Mouse (Mus musculus): ENCODE measurements around the gene Hexa. TPM values are rescaled to one million over a fixed set of nuclear protein-coding genes. Genes with fewer than 3 reads are reported as not detected.

Gene Hexa
- total and polyA plus RNA-seq, 2 experiments from 2014 or later: 43.6 to 49.6 TPM

- DNase-seq (ENCODE audit: low spot score): no peak
- Histone ChIP-seq H3K27ac (ENCODE audit: low read depth, low read length) (no peak overlapping the region), H3K4me1 (ENCODE audit: insufficient read depth, low read length) (no peaks in the 10 kb centered on the region), H3K36me3 (ENCODE audit: insufficient read depth, low read length) (peaks cover 3% of the 10 kb centered on the region; the same call in 1 of the 2 replicates), H3K9me3 (ENCODE audit: low read length) (no peaks in the 10 kb centered on the region), H3K27me3 (ENCODE audit: insufficient read depth, low read length) (no peaks in the 10 kb centered on the region), H3K9ac (replicated peaks; ENCODE audit: low read length, poor library complexity, severe bottlenecking) (no peak overlapping the region), H3K4me3 (ENCODE audit: low read depth, low read length) (no peak overlapping the region), H3K4me2 (ENCODE audit: low read depth, low read length, poor library complexity, severe bottlenecking) (no peak overlapping the region)
- WGBS: 52% methylated on average over 2 of the region's 2 CpGs
- no peak for ATAC-seq (ENCODE audit: low FRiP score)
- no peak for TF ChIP-seq CTCF (IDR thresholded peaks at IDR 0.05)
These were observed 9.7 kb downstream of the Hexa start for GRCm38 (mm10) chr9:59548961-59549487.

- H3K27ac ChIP-seq (ENCODE audit: low read depth, low read length): no peak overlapping the region
- peaks cover 4% of the 10 kb centered on the region for H3K36me3 ChIP-seq (ENCODE audit: insufficient read depth, low read length)
- ATAC-seq (ENCODE audit: low FRiP score): no peak
- H3K4me3 ChIP-seq (ENCODE audit: low read depth, low read length): no peak overlapping the region
- H3K4me1 ChIP-seq (ENCODE audit: insufficient read depth, low read length): no peaks in the 10 kb centered on the region
- H3K27me3 ChIP-seq (ENCODE audit: insufficient read depth, low read length): no peaks in the 10 kb centered on the region
- no peak for DNase-seq (ENCODE audit: low spot score)
- no peak for TF ChIP-seq CTCF (IDR thresholded peaks at IDR 0.05)
- no peaks in the 10 kb centered on the region for H3K9me3 ChIP-seq (ENCODE audit: low read length)
- WGBS: 91% methylated on average over 4 of the region's 4 CpGs
- H3K4me2 ChIP-seq (ENCODE audit: low read depth, low read length, poor library complexity, severe bottlenecking): no peak overlapping the region
- H3K9ac ChIP-seq (replicated peaks; ENCODE audit: low read length, poor library complexity, severe bottlenecking): no peak overlapping the region
These were observed 10.7 kb downstream of the Hexa start for GRCm38 (mm10) chr9:59550077-59550476.

GRCm38 (mm10) chr9:59551017-59551416 lies 11.7 kb downstream of the Hexa start:
- DNase-seq (ENCODE audit: low spot score): no peak
- H3K27me3 ChIP-seq (ENCODE audit: insufficient read depth, low read length): no peaks in the 10 kb centered on the region
- H3K9me3 ChIP-seq (ENCODE audit: low read length): no peaks in the 10 kb centered on the region
- 86% methylated on average over 5 of the region's 5 CpGs for WGBS
- no peak overlapping the region for H3K9ac ChIP-seq (replicated peaks; ENCODE audit: low read length, poor library complexity, severe bottlenecking)
- peaks cover 11% of the 10 kb centered on the region for H3K36me3 ChIP-seq (ENCODE audit: insufficient read depth, low read length)
- H3K4me2 ChIP-seq (ENCODE audit: low read depth, low read length, poor library complexity, severe bottlenecking): no peak overlapping the region
- TF ChIP-seq CTCF (IDR thresholded peaks at IDR 0.05): no peak
- ATAC-seq (ENCODE audit: low FRiP score): no peak
- no peaks in the 10 kb centered on the region for H3K4me1 ChIP-seq (ENCODE audit: insufficient read depth, low read length)
- no peak overlapping the region for H3K27ac ChIP-seq (ENCODE audit: low read depth, low read length)
- H3K4me3 ChIP-seq (ENCODE audit: low read depth, low read length): no peak overlapping the region

- WGBS: 82% methylated on average over 3 of the region's 3 CpGs
- Histone ChIP-seq H3K27ac (ENCODE audit: low read depth, low read length) (no peak overlapping the region), H3K4me3 (ENCODE audit: low read depth, low read length) (no peak overlapping the region), H3K9me3 (ENCODE audit: low read length) (no peaks in the 10 kb centered on the region), H3K4me1 (ENCODE audit: insufficient read depth, low read length) (no peaks in the 10 kb centered on the region), H3K4me2 (ENCODE audit: low read depth, low read length, poor library complexity, severe bottlenecking) (no peak overlapping the region), H3K27me3 (ENCODE audit: insufficient read depth, low read length) (no peaks in the 10 kb centered on the region), H3K36me3 (ENCODE audit: insufficient read depth, low read length) (peaks cover 13% of the 10 kb centered on the region), H3K9ac (replicated peaks; ENCODE audit: low read length, poor library complexity, severe bottlenecking) (no peak overlapping the region)
- ATAC-seq (ENCODE audit: low FRiP score) (no peak), DNase-seq (ENCODE audit: low spot score) (no peak)
- TF ChIP-seq CTCF (IDR thresholded peaks at IDR 0.05): no peak
These were observed 12.3 kb downstream of the Hexa start for GRCm38 (mm10) chr9:59551620-59552031.

GRCm38 (mm10) chr9:59552610-59553009 lies 13.3 kb downstream of the Hexa start:
- Histone ChIP-seq H3K36me3 (ENCODE audit: insufficient read depth, low read length) (peaks cover 23% of the 10 kb centered on the region), H3K9me3 (ENCODE audit: low read length) (no peaks in the 10 kb centered on the region), H3K4me1 (ENCODE audit: insufficient read depth, low read length) (no peaks in the 10 kb centered on the region), H3K4me2 (ENCODE audit: low read depth, low read length, poor library complexity, severe bottlenecking) (no peak overlapping the region), H3K27ac (ENCODE audit: low read depth, low read length) (no peak overlapping the region), H3K27me3 (ENCODE audit: insufficient read depth, low read length) (no peaks in the 10 kb centered on the region), H3K4me3 (ENCODE audit: low read depth, low read length) (no peak overlapping the region), H3K9ac (replicated peaks; ENCODE audit: low read length, poor library complexity, severe bottlenecking) (no peak overlapping the region)
- DNase-seq (ENCODE audit: low spot score): no peak
- TF ChIP-seq CTCF (IDR thresholded peaks at IDR 0.05): no peak
- WGBS: 78% methylated on average over 5 of the region's 5 CpGs
- ATAC-seq (ENCODE audit: low FRiP score): no peak

- no peak for DNase-seq (ENCODE audit: low spot score)
- Histone ChIP-seq H3K4me2 (ENCODE audit: low read depth, low read length, poor library complexity, severe bottlenecking) (no peak overlapping the region), H3K4me3 (ENCODE audit: low read depth, low read length) (no peak overlapping the region), H3K27ac (ENCODE audit: low read depth, low read length) (no peak overlapping the region), H3K36me3 (ENCODE audit: insufficient read depth, low read length) (peaks cover 29% of the 10 kb centered on the region), H3K4me1 (ENCODE audit: insufficient read depth, low read length) (no peaks in the 10 kb centered on the region), H3K9me3 (ENCODE audit: low read length) (no peaks in the 10 kb centered on the region), H3K27me3 (ENCODE audit: insufficient read depth, low read length) (no peaks in the 10 kb centered on the region), H3K9ac (replicated peaks; ENCODE audit: low read length, poor library complexity, severe bottlenecking) (no peak overlapping the region)
- TF ChIP-seq CTCF (IDR thresholded peaks at IDR 0.05): no peak
- ATAC-seq (ENCODE audit: low FRiP score): no peak
- WGBS: 89% methylated on average over 4 of the region's 4 CpGs
These were observed 14.4 kb downstream of the Hexa start for GRCm38 (mm10) chr9:59553719-59554118.
